Mouse (Mus musculus) c-Kit-positive CD71-positive TER-119-negative erythroid progenitor cells, embryonic 14.5 days (primary cell): ENCODE results near the gene Gm3269.
"Not testable (repeated sequence)": the region's sequence is repeated elsewhere in the genome, so short reads cannot be mapped to it uniquely, and the experiment has no call there.

Source experiments
- DNase-seq: peaks from one replicate; pipeline ENCODE4 v3.0.0-alpha.2; 2013; ENCODE audit warnings: low read depth

Gene Gm3269

DNA sequence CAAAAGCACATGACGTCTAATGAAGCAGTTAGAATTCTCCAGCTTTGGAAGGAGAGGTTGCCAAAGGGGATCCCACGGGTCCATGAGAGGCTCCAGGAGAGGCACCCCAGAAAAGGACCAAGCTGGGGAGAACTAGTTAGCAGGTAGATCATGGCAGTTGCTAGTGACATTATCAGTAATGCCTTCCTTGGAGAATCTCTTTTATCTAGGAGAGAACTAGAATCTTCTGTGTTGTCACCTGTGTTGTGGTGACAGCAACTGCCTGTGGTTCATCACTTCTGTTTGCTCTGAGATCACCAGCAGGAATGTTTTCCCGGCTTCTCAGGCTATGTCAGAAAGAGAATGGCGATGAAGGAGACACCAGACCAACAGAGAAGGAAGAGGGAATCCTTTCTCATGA, at the start of gene Gm3269:
Gene Gm3269 (plus strand): TSS at position 301 of the 400 bp plus-strand sequence.
- not testable (repeated sequence) for DNase-seq

DNA sequence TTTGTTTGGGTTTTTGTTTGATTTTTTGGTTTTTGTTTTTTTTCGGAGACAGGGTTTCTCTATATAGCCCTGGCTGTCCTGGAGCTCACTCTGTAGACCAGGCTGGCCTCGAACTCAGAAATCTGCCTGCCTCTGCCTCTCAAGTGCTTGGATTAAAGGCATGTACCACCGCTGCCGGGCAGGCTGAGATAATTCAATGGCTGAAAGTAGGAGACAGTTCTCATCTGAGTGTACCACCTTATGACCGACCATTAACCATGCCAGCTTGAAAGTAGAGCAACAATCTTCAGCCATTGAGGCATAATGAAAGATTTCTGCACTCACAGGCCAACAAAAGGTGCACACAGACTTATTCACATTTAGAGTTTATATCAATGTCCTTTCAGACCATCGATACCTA, 31.5 kb upstream of the Gm3269 start:
- DNase-seq = not testable (repeated sequence)

DNA sequence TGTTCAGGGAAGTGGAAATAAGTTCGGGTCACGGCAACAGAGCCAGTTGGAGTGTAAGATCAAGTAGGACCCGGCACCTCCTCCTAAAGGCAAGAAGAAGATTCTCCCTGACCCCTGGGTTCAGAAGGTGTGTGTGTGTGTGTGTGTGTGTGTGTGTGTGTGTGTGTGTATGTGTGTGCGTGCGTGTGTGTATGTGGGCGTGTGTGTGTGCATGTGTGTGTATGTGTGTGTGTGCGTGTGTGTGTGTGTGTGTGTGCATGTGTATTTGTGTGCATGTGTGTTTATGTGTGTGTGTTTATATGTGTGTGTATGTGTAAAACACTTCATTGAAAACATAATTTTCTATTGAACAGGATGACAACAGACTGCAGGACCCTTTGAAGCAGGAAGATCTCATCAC, 16.0 kb upstream of the Gm3269 start:
- not testable (repeated sequence) for DNase-seq

DNA sequence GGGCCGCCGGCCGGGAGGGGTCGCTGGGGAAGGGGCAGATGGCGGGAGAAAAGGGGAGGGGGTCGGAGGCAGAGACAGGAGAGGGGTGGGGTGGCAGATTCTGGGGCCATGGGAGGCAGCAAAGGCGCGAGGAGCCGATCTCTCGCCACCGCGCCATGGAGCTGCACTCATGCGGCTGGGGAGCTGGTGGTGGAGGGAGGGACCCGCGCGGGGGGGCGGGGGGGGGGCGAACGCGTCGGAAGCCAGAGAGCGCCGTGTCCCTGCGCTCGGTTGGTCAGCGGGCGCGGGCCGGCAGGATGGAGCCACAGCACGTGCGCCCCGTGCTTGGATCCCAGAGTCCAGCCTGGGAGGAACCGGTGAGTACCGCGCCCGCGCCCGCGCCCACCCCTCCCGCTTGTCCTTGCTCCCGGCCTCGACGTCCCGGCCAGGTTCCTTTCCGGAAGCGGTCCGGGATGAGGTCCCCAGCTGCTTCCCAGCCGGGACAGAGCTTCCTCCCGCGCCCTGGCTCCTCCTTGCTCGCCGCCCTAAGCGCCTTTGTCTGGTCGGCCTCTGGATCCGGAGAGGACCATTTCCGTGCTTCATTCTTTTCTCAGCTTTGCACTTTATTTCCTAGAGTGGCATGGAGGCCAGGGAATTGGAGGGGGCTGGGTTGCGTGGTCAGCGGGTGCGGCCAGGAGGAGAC, 17.5 kb downstream of the Gm3269 start, which contains the start of gene Gm3264:
Gene Gm3264 (plus strand): TSS at position 278 of the 682 bp plus-strand sequence.
- not testable (repeated sequence) for DNase-seq

DNA sequence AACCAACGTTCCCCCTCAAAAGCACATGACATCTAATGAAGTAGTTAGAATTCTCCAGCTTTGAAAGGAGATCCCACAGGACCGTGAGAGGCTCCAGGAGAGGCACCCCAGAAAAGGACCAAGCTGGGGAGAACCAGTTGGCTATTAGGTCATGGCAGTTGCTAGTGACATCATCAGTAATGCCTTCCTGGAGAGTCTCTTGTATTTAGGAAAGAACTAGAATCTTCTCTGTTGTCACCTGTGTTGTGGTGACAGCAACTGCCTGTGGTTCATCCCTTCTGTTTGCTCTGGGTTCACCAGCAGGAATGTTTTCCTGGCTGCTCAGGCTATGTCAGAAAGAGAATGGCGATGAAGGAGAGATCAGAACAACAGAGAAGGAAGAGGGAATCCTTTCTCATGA, 54.2 kb downstream of the Gm3269 start, which contains the start of gene Gm3278:
Gene Gm3278 (plus strand): TSS at position 301 of the 400 bp plus-strand sequence.
- not testable (repeated sequence) for DNase-seq
